ENCODE assay signal across 10 mouse cellular contexts in the genomic region with DNA sequence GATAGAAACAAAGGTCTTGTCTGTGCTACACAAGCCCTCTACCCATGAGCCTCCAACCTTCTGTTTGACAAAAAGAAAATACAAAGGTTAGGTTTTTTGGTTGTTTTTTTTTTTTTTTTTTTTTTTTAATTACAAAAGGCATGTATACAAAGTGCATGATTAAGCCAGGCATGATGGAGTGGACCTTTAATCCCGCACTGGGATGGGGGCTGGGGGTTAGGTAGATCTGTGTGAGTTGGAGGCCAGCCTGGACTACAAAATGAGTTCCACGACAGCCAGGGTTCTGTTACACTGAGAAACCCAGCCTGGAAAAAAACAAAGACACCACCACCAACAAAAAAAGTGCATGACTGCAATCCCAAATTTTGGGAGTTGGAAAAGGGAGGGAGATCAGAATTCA. TPM values are rescaled to one million over a fixed set of nuclear protein-coding genes. Genes with fewer than 3 reads are reported as not detected.
DNase-seq lines count a peak whose midpoint lies in the region; ATAC-seq and TF ChIP-seq lines count a peak whose summit lies in the region.
"Had no signal": no experiment of that assay in that cellular context is flagged by ENCODE, and none has a peak within 500 bp of the region (broad histone marks: within the 10 kb centered on the region; RNA-seq: fewer than 3 reads in every experiment).

No protein-coding gene starts in this region.

- no peak for TF ChIP-seq POLR2A in testis, adult 2 months (IDR thresholded peaks at IDR 0.05; ENCODE audit: control insufficient read depth, low read depth, low read length)

- no peak for TF ChIP-seq CTCF in testis, adult 2 months (IDR thresholded peaks at IDR 0.05; ENCODE audit: control insufficient read depth, insufficient read depth, insufficient replicate concordance, low read depth, low read length)

- intact Hi-C loops in heart, postnatal 10 days (cut with DNase I), result no loop called here

- peaks cover 26% of the 10 kb centered on the region for H3K4me1 ChIP-seq in heart, embryonic 11.5 days (ENCODE audit: control insufficient read depth, insufficient read depth, low read length)
- peaks cover 5% of the 10 kb centered on the region for H3K4me1 ChIP-seq in testis, adult 2 months (ENCODE audit: control insufficient read depth, insufficient read depth, low read length)
- peaks cover 35% of the 10 kb centered on the region for H3K4me1 ChIP-seq in liver, embryonic 13.5 days (replicated peaks)

- H3K36me3 ChIP-seq in heart, embryonic 11.5 days (ENCODE audit: control insufficient read depth, insufficient read depth, low read length), result no peaks in the 10 kb centered on the region; the same call in 1 of the 2 replicates
- H3K36me3 ChIP-seq in testis, adult 2 months (ENCODE audit: control insufficient read depth, insufficient read depth, low read length), result no peaks in the 10 kb centered on the region
- H3K36me3 ChIP-seq in liver, embryonic 13.5 days, result peaks cover 18% of the 10 kb centered on the region

- no peaks in the 10 kb centered on the region for H3K9me3 ChIP-seq in heart, embryonic 11.5 days (replicated peaks; ENCODE audit: control insufficient read depth, low read length)
- H3K9me3 ChIP-seq in liver, embryonic 13.5 days (replicated peaks), result no peaks in the 10 kb centered on the region
- H3K9me3 ChIP-seq: embryonic facial prominence, embryonic 12.5 days had no signal

- H3K9ac ChIP-seq in heart, embryonic 11.5 days (ENCODE audit: low read depth, low read length), result peak overlapping the region; percentile 75; the same call in 1 of the 2 replicates
- peak overlapping the region; percentile 89 for H3K9ac ChIP-seq in liver, embryonic 13.5 days

- no peak for ATAC-seq in heart, embryonic 11.5 days (replicated peaks; ENCODE audit: insufficient number of reproducible peaks, low FRiP score, low TSS enrichment)
- ATAC-seq in liver, embryonic 13.5 days (ENCODE audit: low read depth), result no peak

- peak overlapping the region; percentile 88 for H3K27ac ChIP-seq in heart, embryonic 11.5 days (ENCODE audit: low read depth, low read length)
- no peak overlapping the region for H3K27ac ChIP-seq in testis, adult 2 months (ENCODE audit: control insufficient read depth, insufficient read depth, low read depth, low read length)
- H3K27ac ChIP-seq in liver, embryonic 13.5 days, result peak overlapping the region; percentile 94

- no peak for DNase-seq in heart, postnatal 10 days
- no peak for DNase-seq in testis, postnatal 10 days (ENCODE audit: low spot score)
- no peak for DNase-seq in liver, embryonic 13.5 days
- DNase-seq in retina, embryonic 14.5 days (ENCODE audit: low spot score), result no peak
- DNase-seq in frontal cortex, postnatal 25 days (ENCODE audit: low spot score in 2 of 2), result no peak
- no peak for DNase-seq in ovary, adult 18-20 months (ENCODE audit: low spot score)
- DNase-seq: kidney, postnatal 4 days had no signal

- 83% methylated on average over 2 of the region's 2 CpGs for WGBS in heart, embryonic 11.5 days (ENCODE audit: insufficient replicate concordance)
- 79% methylated on average over 2 of the region's 2 CpGs for WGBS in liver, embryonic 13.5 days (ENCODE audit: insufficient replicate concordance)

- peak overlapping the region; percentile 88; the same call in 1 of the 2 replicates for H3K4me3 ChIP-seq in heart, embryonic 11.5 days (ENCODE audit: low read depth, low read length)
- H3K4me3 ChIP-seq in testis, adult 2 months (ENCODE audit: control insufficient read depth, low read depth, low read length), result peak overlapping the region; percentile 96; the same call in 1 of the 2 replicates
- peak overlapping the region; percentile 73 for H3K4me3 ChIP-seq in liver, embryonic 13.5 days (replicated peaks)

- H3K4me2 ChIP-seq in heart, embryonic 11.5 days, result peak overlapping the region; percentile 83
- peak overlapping the region; percentile 93 for H3K4me2 ChIP-seq in liver, embryonic 13.5 days

- H3K27me3 ChIP-seq in heart, embryonic 11.5 days (ENCODE audit: control insufficient read depth, insufficient read depth, low read length), result no peaks in the 10 kb centered on the region
- no peaks in the 10 kb centered on the region for H3K27me3 ChIP-seq in testis, adult 2 months (ENCODE audit: control insufficient read depth, insufficient read depth, low read length)
- H3K27me3 ChIP-seq in liver, embryonic 13.5 days, result no peaks in the 10 kb centered on the region
- H3K27me3 ChIP-seq: embryonic facial prominence, embryonic 12.5 days had no signal

RNA-seq across cellular contexts. Expression of gene Stip1, which starts 1.4 kb away (rescaled TPM):
- polyA plus RNA-seq in heart, embryonic 11.5 days (2014; fragmentation: Nextera tagmentation; extraction: Ambion mirVana), result 266 and 283 TPM in 2 replicates
- total RNA-seq in heart, postnatal 10 days (2021), result 100 to 1,000 TPM; 104 to 117 TPM
- polyA plus RNA-seq in testis, adult 2 months (2012; rRNA removed), result 53.1 and 54.5 TPM in 2 replicates
- polyA plus RNA-seq in liver, embryonic 13.5 days (2015; fragmentation: Nextera tagmentation; extraction: Ambion mirVana), result 158 and 201 TPM in 2 replicates

RNA-seq across cellular contexts. Expression of gene Macrod1, which starts 15.4 kb away (rescaled TPM):
- 13.3 and 16.7 TPM in 2 replicates for polyA plus RNA-seq in heart, embryonic 11.5 days (2014; fragmentation: Nextera tagmentation; extraction: Ambion mirVana)
- 100 to 1,000 TPM; 168 to 172 TPM for total RNA-seq in heart, postnatal 10 days (2021)
- 39.2 and 47.3 TPM in 2 replicates for polyA plus RNA-seq in testis, adult 2 months (2012; rRNA removed)
- polyA plus RNA-seq in liver, embryonic 13.5 days (2015; fragmentation: Nextera tagmentation; extraction: Ambion mirVana), result 3.0 and 3.8 TPM in 2 replicates

RNA-seq across cellular contexts. Expression of gene Fermt3, which starts 21.9 kb away (rescaled TPM):
- 11.5 and 11.9 TPM in 2 replicates for polyA plus RNA-seq in heart, embryonic 11.5 days (2014; fragmentation: Nextera tagmentation; extraction: Ambion mirVana)
- total RNA-seq in heart, postnatal 10 days (2021), result 1 to 10 TPM; 5.2 to 6.6 TPM
- 1.3 and 1.4 TPM in 2 replicates for polyA plus RNA-seq in testis, adult 2 months (2012; rRNA removed)
- polyA plus RNA-seq in liver, embryonic 13.5 days (2015; fragmentation: Nextera tagmentation; extraction: Ambion mirVana), result 106 and 107 TPM in 2 replicates

RNA-seq across cellular contexts. Expression of gene Trpt1, which starts 45.2 kb away (rescaled TPM):
- polyA plus RNA-seq in heart, embryonic 11.5 days (2014; fragmentation: Nextera tagmentation; extraction: Ambion mirVana), result 13.4 and 14.7 TPM in 2 replicates
- 10 to 100 TPM; 21.2 to 21.9 TPM for total RNA-seq in heart, postnatal 10 days (2021)
- polyA plus RNA-seq in testis, adult 2 months (2012; rRNA removed), result 6.6 and 6.7 TPM in 2 replicates
- polyA plus RNA-seq in liver, embryonic 13.5 days (2015; fragmentation: Nextera tagmentation; extraction: Ambion mirVana), result 2.1 and 2.3 TPM in 2 replicates

RNA-seq across cellular contexts. Expression of gene Nudt22, which starts 45.3 kb away (rescaled TPM):
- polyA plus RNA-seq in heart, embryonic 11.5 days (2014; fragmentation: Nextera tagmentation; extraction: Ambion mirVana), result 24.6 and 25.2 TPM in 2 replicates
- total RNA-seq in heart, postnatal 10 days (2021), result 10 to 100 TPM; 27.3 to 29.7 TPM
- polyA plus RNA-seq in testis, adult 2 months (2012; rRNA removed), result 8.6 and 10.0 TPM in 2 replicates
- 10.7 and 11.1 TPM in 2 replicates for polyA plus RNA-seq in liver, embryonic 13.5 days (2015; fragmentation: Nextera tagmentation; extraction: Ambion mirVana)
